Mouse (Mus musculus) limb, embryonic 10.5 days (tissue): ENCODE data around the gene Kcnk15. TPM values are rescaled to one million over a fixed set of nuclear protein-coding genes. Genes with fewer than 3 reads are reported as not detected.

ENCODE experiments used
- DNase-seq: peaks from one replicate; pipeline ENCODE4 v3.0.0-alpha.2; 2017; ENCODE audit warnings: low spot score
- H3K27ac ChIP-seq: fragments of 300-500 bp; sonication (generic); 2 replicates; pipeline ENCODE4 v1.5.1; 2016; ENCODE audit warnings: mild to moderate bottlenecking
- H3K27me3 ChIP-seq: fragments of 300-500 bp; sonication (generic); 2 replicates; pipeline ENCODE4 v1.6.1; 2016; ENCODE audit warnings: low read depth, mild to moderate bottlenecking; ENCODE audit not compliant: poor library complexity, severe bottlenecking
- H3K36me3 ChIP-seq: fragments of 300-500 bp; sonication (generic); 2 replicates; pipeline ENCODE4 v1.6.1; 2016; ENCODE audit warnings: mild to moderate bottlenecking, moderate library complexity
- H3K4me1 ChIP-seq: fragments of 300-500 bp; sonication (generic); 2 replicates; pipeline ENCODE4 v1.6.1; 2016
- H3K4me3 ChIP-seq: fragments of 300-500 bp; sonication (generic); 2 replicates; pipeline ENCODE4 v1.5.1; 2016; ENCODE audit warnings: mild to moderate bottlenecking, moderate library complexity
- H3K9me3 ChIP-seq: fragments of 300-500 bp; sonication (generic); replicated peaks from 2 replicates; pipeline ENCODE4 v1.6.1; 2016; ENCODE audit warnings: mild to moderate bottlenecking
- WGBS: fragments of 180-500 bp; shearing (Covaris S2); methylation state at CpG from one replicate; pipeline ENCODE4 v1.1.7; 2016; 5-methylcytosine and 5-hydroxymethylcytosine counted together
- polyA plus RNA-seq: library from polyadenylated mRNA; unstranded; fragments of >200 nt; fragmentation: Nextera tagmentation; extraction: Ambion mirVana; gene quantifications from 2 replicates; pipeline ENCODE4 v1.2.1, GENCODE M21; 2016

Kcnk15 gene
- polyA plus RNA-seq, 1 experiment from 2014 or later, result not detected

- no peak overlapping the region for H3K4me3 ChIP-seq
- 67% methylated on average over 17 of the region's 17 CpGs for WGBS
Observed at GRCm38 (mm10) chr2:163882859-163883652, 29.6 kb downstream of the Kcnk15 start.

GRCm38 (mm10) chr2:163889411-163889810 is 36.0 kb downstream of the Kcnk15 start:
- Histone ChIP-seq H3K4me3 (no peak overlapping the region), H3K27me3 (0 out of 2 replicates have a peak, but pooled peaks cover under 1% of the 10 kb centered on the region), H3K4me1 (peaks cover 7% of the 10 kb centered on the region; the same call in 1 of the 2 replicates), H3K9me3 (no peaks in the 10 kb centered on the region), H3K36me3 (no peaks in the 10 kb centered on the region), H3K27ac (no peak overlapping the region)
- WGBS, result 41% methylated on average over 6 of the region's 6 CpGs
- peak; percentile 81 for DNase-seq

More at GRCm38 (mm10) chr2:163882859-163883652, 29.6 kb downstream of the Kcnk15 start:
- Histone ChIP-seq H3K9me3 (no peaks in the 10 kb centered on the region), H3K4me1 (no peaks in the 10 kb centered on the region), H3K27ac (no peak overlapping the region), H3K27me3 (peaks cover 18% of the 10 kb centered on the region; the same call in 1 of the 2 replicates), H3K36me3 (no peaks in the 10 kb centered on the region)
- DNase-seq, result no peak

DNA sequence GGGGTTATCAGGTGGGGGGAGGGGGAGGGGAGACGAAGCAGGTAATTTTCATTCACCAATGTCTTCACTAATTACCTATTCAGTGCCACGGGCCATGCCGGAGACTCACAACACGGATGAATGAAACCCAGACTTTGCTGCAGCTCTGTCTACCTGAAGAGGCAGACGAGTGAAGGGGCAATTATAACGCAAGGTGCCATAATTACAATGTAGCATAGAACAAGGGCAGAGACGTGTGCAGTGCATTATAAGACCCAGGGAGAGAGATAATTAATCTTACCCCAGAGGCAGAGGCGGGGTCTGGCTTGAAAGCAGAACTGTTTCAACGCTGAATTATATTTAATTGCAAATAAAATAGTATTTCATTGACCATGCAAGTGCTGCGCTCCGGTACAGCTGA is 37.1 kb downstream of the Kcnk15 start:
- 75% methylated on average over 11 of the region's 11 CpGs for WGBS
- Histone ChIP-seq H3K27ac (no peak overlapping the region), H3K4me1 (peaks cover 7% of the 10 kb centered on the region; the same call in 1 of the 2 replicates), H3K36me3 (no peaks in the 10 kb centered on the region), H3K27me3 (no peaks in the 10 kb centered on the region), H3K9me3 (no peaks in the 10 kb centered on the region), H3K4me3 (no peak overlapping the region)
- DNase-seq, result no peak

- WGBS, result 93% methylated on average over 11 of the region's 11 CpGs
Observed at GRCm38 (mm10) chr2:163891271-163891670, 37.8 kb downstream of the Kcnk15 start.

DNA sequence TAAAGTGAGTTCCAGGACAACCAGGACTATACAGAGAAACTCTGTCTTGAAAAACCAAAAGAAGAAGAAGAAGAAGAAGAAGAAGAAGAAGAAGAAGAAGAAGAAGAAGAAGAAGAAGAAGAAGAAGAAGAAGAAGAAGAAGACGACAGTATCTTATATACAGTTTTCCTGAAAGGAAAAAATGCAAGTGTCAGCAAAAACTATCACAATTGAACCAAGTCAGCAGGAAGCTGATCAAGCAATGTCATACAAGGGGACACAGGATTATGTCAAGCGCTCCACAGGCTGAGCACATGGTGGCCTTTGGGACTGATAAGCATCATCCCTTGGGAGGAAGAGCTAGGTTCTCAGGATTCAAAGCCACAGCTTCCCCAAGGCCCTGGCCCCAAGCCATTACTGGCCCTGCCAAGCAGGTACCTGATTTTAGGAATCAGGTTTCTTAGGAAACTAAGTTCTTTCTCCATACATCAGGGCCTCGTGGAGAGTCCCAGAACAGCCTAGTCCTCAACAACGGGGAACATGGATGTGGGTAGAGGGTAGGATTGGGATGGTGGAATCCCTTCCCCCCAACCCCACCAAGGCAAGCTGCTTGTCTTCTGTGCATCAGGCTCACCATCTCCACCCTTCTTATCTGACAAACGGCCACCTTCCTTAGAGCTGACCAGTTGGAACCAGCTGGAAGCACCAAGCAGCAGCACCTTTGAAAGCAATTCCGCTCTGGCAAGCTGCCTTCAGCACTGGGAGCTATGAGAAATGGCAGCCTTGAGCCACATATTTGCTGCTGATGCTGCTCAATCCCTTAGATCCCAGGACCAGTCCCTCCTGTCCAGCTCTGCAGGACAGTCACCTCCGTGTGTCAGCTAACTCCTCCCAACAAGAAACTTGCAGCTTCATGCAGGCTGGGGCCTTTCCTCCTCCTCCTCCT is 40.3 kb downstream of the Kcnk15 start:
- no peaks in the 10 kb centered on the region for H3K36me3 ChIP-seq
- no peak overlapping the region for H3K27ac ChIP-seq
- no peaks in the 10 kb centered on the region; the same call in 1 of the 2 replicates for H3K27me3 ChIP-seq
- H3K9me3 ChIP-seq, result no peaks in the 10 kb centered on the region
- peaks cover 7% of the 10 kb centered on the region; the same call in 1 of the 2 replicates for H3K4me1 ChIP-seq
- no peak overlapping the region for H3K4me3 ChIP-seq
- DNase-seq, result no peak
- 62% methylated on average over 7 of the region's 7 CpGs for WGBS

More at GRCm38 (mm10) chr2:163891271-163891670, 37.8 kb downstream of the Kcnk15 start:
- Histone ChIP-seq H3K9me3 (no peaks in the 10 kb centered on the region), H3K27me3 (no peaks in the 10 kb centered on the region), H3K27ac (no peak overlapping the region), H3K4me1 (peaks cover 7% of the 10 kb centered on the region; the same call in 1 of the 2 replicates), H3K4me3 (no peak overlapping the region), H3K36me3 (no peaks in the 10 kb centered on the region)
- no peak for DNase-seq

DNA sequence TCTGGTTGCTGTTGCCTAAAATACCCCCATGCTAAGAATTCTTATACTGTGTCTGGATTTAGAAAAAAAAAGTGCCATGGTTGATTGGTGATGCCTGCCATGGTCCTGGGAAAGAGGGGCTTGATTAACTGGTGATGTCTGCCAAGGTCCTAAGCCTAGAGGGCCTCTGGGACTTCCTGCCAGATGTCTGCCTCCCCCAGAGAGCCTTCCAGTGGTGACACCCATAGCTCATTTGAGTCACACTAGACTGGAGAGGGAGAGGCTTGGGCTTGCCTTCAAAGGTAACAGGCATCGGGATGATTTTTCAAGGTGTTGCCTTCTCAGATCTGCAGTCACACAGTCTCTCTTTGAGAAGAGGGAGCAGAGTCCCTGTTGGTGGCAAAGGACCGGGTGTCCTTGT is 41.7 kb downstream of the Kcnk15 start:
- Histone ChIP-seq H3K4me1 (peaks cover 10% of the 10 kb centered on the region), H3K9me3 (no peaks in the 10 kb centered on the region), H3K27ac (no peak overlapping the region), H3K36me3 (no peaks in the 10 kb centered on the region), H3K27me3 (no peaks in the 10 kb centered on the region; the same call in 1 of the 2 replicates), H3K4me3 (no peak overlapping the region)
- 52% methylated on average over 2 of the region's 2 CpGs for WGBS
- DNase-seq, result no peak

GRCm38 (mm10) chr2:163897026-163897425 is 43.6 kb downstream of the Kcnk15 start:
- WGBS, result 92% methylated on average over 7 of the region's 7 CpGs

DNA sequence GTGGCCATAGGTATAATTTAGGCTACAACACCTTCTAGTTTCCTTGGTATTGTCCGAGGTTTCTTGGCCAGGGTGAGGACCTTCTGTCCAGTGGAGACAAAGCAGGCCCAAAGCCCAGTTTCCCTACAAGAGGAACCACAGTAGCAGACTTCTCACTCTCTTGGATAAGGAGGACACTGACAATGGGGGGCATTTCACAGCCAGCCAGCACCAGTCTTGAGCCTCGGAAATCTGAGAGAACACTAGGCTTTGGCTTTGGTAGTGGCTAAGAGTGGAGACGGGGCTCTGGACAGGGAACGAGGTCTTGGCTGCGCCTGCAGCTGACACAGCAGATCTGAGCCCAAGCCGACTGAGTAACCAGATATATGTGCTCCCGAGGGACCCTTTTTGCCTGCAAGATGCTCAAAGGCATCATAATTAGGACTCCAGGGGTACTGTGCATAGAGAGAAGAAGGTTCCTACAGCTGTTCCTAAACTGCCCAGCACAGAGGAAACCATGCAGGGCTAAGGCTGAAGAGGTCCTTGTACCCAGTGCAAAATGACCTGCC is 44.6 kb downstream of the Kcnk15 start:
- no peaks in the 10 kb centered on the region; the same call in 1 of the 2 replicates for H3K27me3 ChIP-seq
- 80% methylated on average over 7 of the region's 7 CpGs for WGBS
- no peak overlapping the region for H3K4me3 ChIP-seq
- H3K4me1 ChIP-seq, result peaks cover 3% of the 10 kb centered on the region; the same call in 1 of the 2 replicates
- H3K36me3 ChIP-seq, result no peaks in the 10 kb centered on the region
- H3K27ac ChIP-seq, result no peak overlapping the region
- H3K9me3 ChIP-seq, result no peaks in the 10 kb centered on the region
- DNase-seq, result no peak

More at GRCm38 (mm10) chr2:163897026-163897425, 43.6 kb downstream of the Kcnk15 start:
- Histone ChIP-seq H3K4me1 (peaks cover 3% of the 10 kb centered on the region; the same call in 1 of the 2 replicates), H3K9me3 (no peaks in the 10 kb centered on the region), H3K27ac (no peak overlapping the region), H3K4me3 (no peak overlapping the region), H3K27me3 (no peaks in the 10 kb centered on the region; the same call in 1 of the 2 replicates), H3K36me3 (no peaks in the 10 kb centered on the region)
- no peak for DNase-seq

- WGBS, result 66% methylated on average over 14 of the region's 14 CpGs
- Histone ChIP-seq H3K4me3 (no peak overlapping the region), H3K36me3 (no peaks in the 10 kb centered on the region), H3K9me3 (no peaks in the 10 kb centered on the region), H3K27ac (no peak overlapping the region), H3K4me1 (peaks cover 7% of the 10 kb centered on the region; the same call in 1 of the 2 replicates), H3K27me3 (peaks cover 8% of the 10 kb centered on the region)
- no peak for DNase-seq
Observed at GRCm38 (mm10) chr2:163899910-163900411, 46.5 kb downstream of the Kcnk15 start.

GRCm38 (mm10) chr2:163901043-163901442 is 47.6 kb downstream of the Kcnk15 start:
- H3K4me3 ChIP-seq, result no peak overlapping the region
- no peak for DNase-seq
- WGBS, result 89% methylated on average over 7 of the region's 7 CpGs
- H3K27me3 ChIP-seq, result peaks cover 9% of the 10 kb centered on the region
- no peak overlapping the region for H3K27ac ChIP-seq
- no peaks in the 10 kb centered on the region for H3K9me3 ChIP-seq
- peaks cover 7% of the 10 kb centered on the region; the same call in 1 of the 2 replicates for H3K4me1 ChIP-seq
- H3K36me3 ChIP-seq, result no peaks in the 10 kb centered on the region

DNA sequence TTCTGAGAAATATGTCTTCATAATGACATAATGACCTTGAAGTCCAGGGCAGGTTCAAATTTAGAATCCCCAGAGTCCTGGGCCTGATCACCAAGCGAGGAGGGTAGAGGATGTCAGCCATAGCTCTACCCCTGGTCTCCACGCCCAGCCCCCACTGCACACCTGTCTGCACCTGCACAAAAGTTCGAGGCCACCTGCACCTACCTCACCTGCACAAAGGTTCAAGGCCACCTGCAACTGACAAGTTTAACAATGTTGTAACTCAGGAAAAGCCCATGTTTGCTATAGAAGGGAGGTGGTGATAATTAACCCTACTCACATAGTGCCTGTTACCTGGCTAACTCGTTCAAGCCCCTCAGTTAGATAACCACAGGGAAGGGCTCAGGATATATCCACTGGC is 49.0 kb downstream of the Kcnk15 start:
- Histone ChIP-seq H3K4me3 (no peak overlapping the region), H3K36me3 (no peaks in the 10 kb centered on the region), H3K27me3 (peaks cover 9% of the 10 kb centered on the region), H3K4me1 (peaks cover 7% of the 10 kb centered on the region; the same call in 1 of the 2 replicates), H3K9me3 (no peaks in the 10 kb centered on the region), H3K27ac (no peak overlapping the region)
- no peak for DNase-seq
- 78% methylated on average over 4 of the region's 4 CpGs for WGBS

DNA sequence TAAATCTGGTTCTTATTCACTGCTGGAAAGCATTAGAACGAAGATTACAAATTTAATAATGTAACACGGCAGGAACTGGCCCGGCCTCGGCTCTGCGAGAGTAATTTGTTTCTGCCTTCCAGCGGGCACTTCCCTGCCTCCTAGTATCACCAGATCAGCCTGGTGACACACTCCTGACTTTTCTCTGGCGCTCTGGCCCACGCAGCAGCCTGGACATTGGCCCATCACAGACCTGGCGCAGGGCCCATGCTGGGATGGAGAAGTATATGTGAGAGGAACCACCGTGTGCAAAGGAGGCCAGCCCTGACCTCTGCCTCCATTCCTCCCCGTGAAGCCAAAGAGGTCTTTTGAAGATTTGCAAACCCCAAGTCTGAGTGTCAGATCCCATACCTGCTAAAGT is 50.0 kb downstream of the Kcnk15 start:
- DNase-seq, result no peak
- H3K9me3 ChIP-seq, result no peaks in the 10 kb centered on the region
- H3K27me3 ChIP-seq, result peaks cover 9% of the 10 kb centered on the region
- no peak overlapping the region for H3K4me3 ChIP-seq
- H3K36me3 ChIP-seq, result no peaks in the 10 kb centered on the region
- WGBS, result 73% methylated on average over 11 of the region's 11 CpGs
- H3K4me1 ChIP-seq, result peaks cover 7% of the 10 kb centered on the region; the same call in 1 of the 2 replicates
- H3K27ac ChIP-seq, result no peak overlapping the region
